ENCODE assay signal across 8 mouse cellular contexts in genomic region chr10:60826461-60827237, GRCm38 (mm10). TPM values are rescaled to one million over a fixed set of nuclear protein-coding genes. Genes with fewer than 3 reads are reported as not detected.
DNase-seq lines count a peak whose midpoint lies in the region; ATAC-seq and TF ChIP-seq lines count a peak whose summit lies in the region.

No protein-coding gene starts in this region.

- DNase-seq in R1 (ENCODE audit: low read depth, low spot score) (peak; percentile 94), adipocyte (ENCODE audit: low spot score) (no peak)
- DNase-seq in embryonic facial prominence, embryonic 14.5 days (ENCODE audit: low spot score) = peak; percentile 79
- DNase-seq in limb, embryonic 11.5 days (ENCODE audit: low spot score) = peak; percentile 84
- peak; percentile 82 for DNase-seq in neural tube, embryonic 10.5 days (ENCODE audit: extremely low spot score, low spot score)
- DNase-seq in thymus, postnatal 25 days = no peak

- peaks cover 96% of the 10 kb centered on the region for H3K27me3 ChIP-seq in E14TG2a.4 (ENCODE audit: insufficient read depth, low read length)
- peaks cover 35% of the 10 kb centered on the region for H3K27me3 ChIP-seq in embryonic facial prominence, embryonic 14.5 days (replicated peaks; ENCODE audit: control insufficient read depth, insufficient read depth, low read length)
- peaks cover 38% of the 10 kb centered on the region for H3K27me3 ChIP-seq in hindbrain, embryonic 15.5 days
- H3K27me3 ChIP-seq in limb, embryonic 11.5 days (ENCODE audit: control insufficient read depth, insufficient read depth, low read length) = no peaks in the 10 kb centered on the region; the same call in 1 of the 2 replicates

- H3K9ac ChIP-seq in embryonic facial prominence, embryonic 14.5 days (ENCODE audit: low read depth, low read length) = peak overlapping the region; percentile 55
- peak overlapping the region; percentile 10 for H3K9ac ChIP-seq in hindbrain, embryonic 15.5 days
- peak overlapping the region; percentile 43 for H3K9ac ChIP-seq in limb, embryonic 11.5 days (ENCODE audit: low read length)

- H3K4me2 ChIP-seq in embryonic facial prominence, embryonic 14.5 days (ENCODE audit: low read depth, low read length) = peak overlapping the region; percentile 75
- peak overlapping the region; percentile 97 for H3K4me2 ChIP-seq in hindbrain, embryonic 15.5 days
- peak overlapping the region; percentile 82 for H3K4me2 ChIP-seq in limb, embryonic 11.5 days (ENCODE audit: low read depth, severe bottlenecking)

- H3K36me3 ChIP-seq in E14TG2a.4 (ENCODE audit: insufficient read depth, low read length) = no peaks in the 10 kb centered on the region
- no peaks in the 10 kb centered on the region for H3K36me3 ChIP-seq in embryonic facial prominence, embryonic 14.5 days (ENCODE audit: control insufficient read depth, insufficient read depth, low read length)
- no peaks in the 10 kb centered on the region for H3K36me3 ChIP-seq in hindbrain, embryonic 15.5 days
- H3K36me3 ChIP-seq in limb, embryonic 11.5 days (ENCODE audit: control insufficient read depth, insufficient read depth, low read length) = no peaks in the 10 kb centered on the region

- H3K27ac ChIP-seq in embryonic facial prominence, embryonic 14.5 days (replicated peaks; ENCODE audit: low read depth, low read length) = 0 out of 2 replicates have a peak overlapping the region, but pooled peaks have one; percentile 18
- no peak overlapping the region for H3K27ac ChIP-seq in hindbrain, embryonic 15.5 days (replicated peaks)
- H3K27ac ChIP-seq in limb, embryonic 11.5 days (replicated peaks; ENCODE audit: low read depth, low read length) = peak overlapping the region; percentile 57; the same call in 1 of the 2 replicates

- 3% methylated on average over 32 of the region's 34 CpGs for WGBS in embryonic facial prominence, embryonic 14.5 days
- 1% methylated on average over 34 of the region's 34 CpGs for WGBS in hindbrain, embryonic 15.5 days
- under 1% methylated on average over 34 of the region's 34 CpGs for WGBS in limb, embryonic 11.5 days

- H3K4me1 ChIP-seq in E14TG2a.4 (replicated peaks; ENCODE audit: low read depth, low read length) = peaks cover 92% of the 10 kb centered on the region
- H3K4me1 ChIP-seq in embryonic facial prominence, embryonic 14.5 days (ENCODE audit: control insufficient read depth, insufficient read depth, low read length) = peaks cover 13% of the 10 kb centered on the region
- H3K4me1 ChIP-seq in hindbrain, embryonic 15.5 days (replicated peaks) = peaks cover 54% of the 10 kb centered on the region
- peaks cover 80% of the 10 kb centered on the region for H3K4me1 ChIP-seq in limb, embryonic 11.5 days (ENCODE audit: control insufficient read depth, insufficient read depth, low read length)

- ATAC-seq in embryonic facial prominence, embryonic 14.5 days (ENCODE audit: low read depth) = peak; percentile 24; the same call in 1 of the 2 replicates
- no peak for ATAC-seq in hindbrain, embryonic 15.5 days (ENCODE audit: low FRiP score, low read depth)
- ATAC-seq in limb, embryonic 11.5 days (ENCODE audit: insufficient number of reproducible peaks, low FRiP score, low TSS enrichment, low read depth) = peak; percentile 52; the same call in 1 of the 2 replicates

- peak; percentile 17; the same call in 1 of the 2 replicates for TF ChIP-seq CTCF in E14TG2a.4 (conservative IDR thresholded peaks at IDR 0.05; ENCODE audit: low read length)

- H3K9me3 ChIP-seq in E14TG2a.4 (ENCODE audit: low read length) = 0 out of 2 replicates have a peak, but pooled peaks cover 5% of the 10 kb centered on the region
- no peaks in the 10 kb centered on the region for H3K9me3 ChIP-seq in embryonic facial prominence, embryonic 14.5 days (ENCODE audit: control insufficient read depth, low read length)
- no peaks in the 10 kb centered on the region for H3K9me3 ChIP-seq in hindbrain, embryonic 15.5 days
- H3K9me3 ChIP-seq in limb, embryonic 11.5 days (ENCODE audit: control insufficient read depth, low read length) = no peaks in the 10 kb centered on the region

- peak overlapping the region; percentile 85 for H3K4me3 ChIP-seq in E14TG2a.4 (replicated peaks; ENCODE audit: low read length)
- peak overlapping the region; percentile 43 for H3K4me3 ChIP-seq in embryonic facial prominence, embryonic 14.5 days (ENCODE audit: low read depth, low read length)
- peak overlapping the region; percentile 44 for H3K4me3 ChIP-seq in hindbrain, embryonic 15.5 days
- H3K4me3 ChIP-seq in limb, embryonic 11.5 days (ENCODE audit: low read depth, low read length) = peak overlapping the region; percentile 30

RNA-seq across cellular contexts. Expression of gene Unc5b, which starts 4.7 kb away (rescaled TPM):
- polyA plus RNA-seq in embryonic facial prominence, embryonic 14.5 days (2014; fragmentation: Nextera tagmentation; extraction: Ambion mirVana) = 6.1 and 6.6 TPM in 2 replicates
- polyA plus RNA-seq in hindbrain, embryonic 15.5 days (2015; fragmentation: Nextera tagmentation; extraction: Ambion mirVana) = 2.8 and 3.5 TPM in 2 replicates
- 10.2 and 10.6 TPM in 2 replicates for polyA plus RNA-seq in limb, embryonic 11.5 days (2014; fragmentation: Nextera tagmentation; extraction: Ambion mirVana)

Comparison
In these comparisons a context has a peak if more than half of its experiments do, and no peak if none do; other contexts are left out.
1. H3K4me3 ChIP-seq: peak in every context shown above with its lines; median percentile 85 in E14TG2a.4; 44 in hindbrain, embryonic 15.5 days; 43 in embryonic facial prominence, embryonic 14.5 days; 30 in limb, embryonic 11.5 days.
2. DNase-seq: peak in R1 (single experiment), embryonic facial prominence, embryonic 14.5 days (single experiment), limb, embryonic 11.5 days (single experiment) and neural tube, embryonic 10.5 days (single experiment); none in adipocyte (single experiment) and thymus, postnatal 25 days (single experiment).
3. Peak in every context shown above with its lines, with median percentiles within 50 percentile points of each other: H3K4me2 ChIP-seq and H3K9ac ChIP-seq.